Mouse (Mus musculus) retina, embryonic 14.5 days (tissue): ENCODE data around the gene Fam208b.

Experiments used
- DNase-seq: peaks from one replicate; pipeline ENCODE4 v3.0.0-alpha.2; 2015; ENCODE audit warnings: low spot score

Fam208b gene

DNA sequence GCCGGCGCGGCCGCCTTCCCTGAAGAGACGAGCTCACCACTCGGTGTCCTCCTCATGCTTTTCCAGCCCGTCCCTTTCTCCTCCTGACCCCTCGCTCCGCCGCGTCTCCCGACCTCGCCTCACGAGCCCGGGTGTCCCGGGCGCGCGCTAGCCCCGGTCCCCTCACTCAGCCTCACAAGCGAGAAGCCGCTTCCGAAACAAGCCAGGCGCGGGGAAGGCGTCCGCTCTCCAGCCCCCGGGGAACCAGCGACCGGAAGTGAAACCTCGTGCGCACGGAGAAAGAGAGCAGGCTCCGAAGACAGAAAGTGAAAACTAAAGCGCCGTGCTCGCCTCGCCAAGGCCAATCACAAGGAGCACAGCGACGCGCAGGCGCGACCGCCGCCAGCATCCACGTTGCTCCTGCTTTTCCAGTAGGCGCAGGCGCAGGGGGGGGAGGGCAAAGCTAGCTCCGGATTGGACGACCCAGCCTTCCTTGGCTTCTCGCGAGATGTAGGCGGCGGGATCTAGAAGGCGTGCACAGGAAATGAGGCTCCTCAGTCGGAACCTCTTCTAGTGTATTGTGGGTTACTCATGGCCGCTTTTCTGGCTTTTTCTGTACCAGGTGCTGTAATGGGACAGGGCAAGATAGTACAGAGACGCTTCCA, at the start of gene Fam208b:
Gene Fam208b (minus strand): TSS at position 314 of the 644 bp plus-strand sequence.
- DNase-seq: peak; percentile 96

- DNase-seq: no peak
These were observed 48.6 kb upstream of the Fam208b start for GRCm38 (mm10) chr13:3659163-3660160.

- no peak for DNase-seq
These were observed 43.5 kb upstream of the Fam208b start for GRCm38 (mm10) chr13:3654432-3654831.

- no peak for DNase-seq
These were observed 39.7 kb upstream of the Fam208b start for GRCm38 (mm10) chr13:3650569-3650968.

DNA sequence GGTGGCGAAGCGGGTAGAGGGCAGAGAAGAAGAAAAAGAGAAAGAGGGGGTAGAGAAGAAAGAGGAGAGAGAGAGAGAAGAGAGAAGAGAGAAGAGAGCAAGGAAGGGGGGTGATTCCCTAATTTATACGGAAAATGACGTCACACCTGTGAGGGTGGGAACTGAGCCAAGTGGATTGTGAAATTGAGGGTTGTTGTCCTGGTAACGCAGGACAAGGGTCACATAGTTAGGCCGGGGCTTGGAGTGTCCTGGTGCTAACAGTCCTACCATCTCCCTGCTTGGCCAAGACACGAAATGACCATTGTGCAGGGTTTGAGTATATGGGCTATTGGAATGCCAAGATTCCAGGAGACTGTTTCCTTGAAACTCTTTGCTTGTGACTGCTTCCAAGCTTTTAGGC, 35.7 kb upstream of the Fam208b start:
- no peak for DNase-seq

DNA sequence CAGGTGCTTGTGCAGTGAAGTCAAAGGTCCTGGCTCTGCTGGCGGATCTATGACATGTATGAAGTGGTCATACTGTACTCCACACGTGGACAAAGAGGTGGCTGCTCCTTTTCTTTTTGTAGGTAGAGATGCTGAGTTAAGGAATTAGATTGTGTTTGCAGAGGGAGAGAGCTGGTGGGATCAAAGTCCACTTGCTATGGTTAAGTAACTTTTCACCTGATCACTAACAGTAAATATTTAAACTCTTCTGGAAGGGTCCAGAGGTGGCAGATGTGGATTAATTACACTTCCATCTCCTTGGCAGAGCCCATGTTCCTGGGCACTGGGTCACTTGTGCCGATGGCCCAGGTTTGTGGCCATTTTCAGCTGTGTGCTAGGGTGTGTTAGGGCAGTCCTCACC, 35.0 kb upstream of the Fam208b start:
- no peak for DNase-seq

GRCm38 (mm10) chr13:3644871-3645270, 34.0 kb upstream of the Fam208b start:
- no peak for DNase-seq

- no peak for DNase-seq
These were observed 31.6 kb upstream of the Fam208b start for GRCm38 (mm10) chr13:3642538-3642937.

DNA sequence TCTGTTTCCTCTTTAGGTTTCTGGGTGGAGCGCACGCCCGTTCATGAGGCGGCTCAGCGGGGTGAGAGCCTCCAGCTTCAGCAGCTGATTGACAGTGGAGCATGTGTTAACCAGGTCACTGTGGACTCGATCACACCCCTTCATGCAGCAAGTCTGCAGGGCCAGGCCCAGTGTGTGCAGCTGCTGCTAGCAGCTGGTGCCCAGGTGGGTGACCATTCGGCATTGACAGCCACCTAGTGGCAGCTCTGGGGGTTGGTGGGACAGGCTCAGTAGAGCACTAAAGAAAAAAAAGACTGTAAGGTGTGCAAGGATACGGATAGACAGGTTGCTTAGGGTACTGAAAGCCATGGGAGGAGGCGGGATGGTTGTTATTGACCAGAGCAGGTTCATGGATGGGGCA, 31.1 kb upstream of the Fam208b start:
- peak; percentile 31 for DNase-seq

DNA sequence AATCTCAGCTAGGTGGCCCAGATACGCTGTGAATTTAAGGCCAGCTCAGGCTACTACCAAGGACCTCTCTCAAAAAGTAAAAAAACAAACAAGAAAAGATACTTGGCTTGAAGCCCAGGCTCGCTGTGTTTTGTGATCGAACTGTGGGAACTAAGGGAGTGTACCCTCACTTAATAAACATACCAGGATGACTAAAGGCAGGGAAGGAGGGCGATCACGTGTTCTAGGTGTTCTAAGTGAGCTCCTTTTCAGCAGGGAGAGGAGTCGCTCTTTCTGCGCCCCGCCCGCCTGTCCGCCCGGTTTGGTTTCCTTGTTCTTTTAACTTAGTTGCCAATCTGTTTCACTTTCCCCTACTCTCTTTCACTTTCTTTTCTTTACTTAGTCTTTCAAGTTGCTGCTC, 25.9 kb upstream of the Fam208b start:
- no peak for DNase-seq

DNA sequence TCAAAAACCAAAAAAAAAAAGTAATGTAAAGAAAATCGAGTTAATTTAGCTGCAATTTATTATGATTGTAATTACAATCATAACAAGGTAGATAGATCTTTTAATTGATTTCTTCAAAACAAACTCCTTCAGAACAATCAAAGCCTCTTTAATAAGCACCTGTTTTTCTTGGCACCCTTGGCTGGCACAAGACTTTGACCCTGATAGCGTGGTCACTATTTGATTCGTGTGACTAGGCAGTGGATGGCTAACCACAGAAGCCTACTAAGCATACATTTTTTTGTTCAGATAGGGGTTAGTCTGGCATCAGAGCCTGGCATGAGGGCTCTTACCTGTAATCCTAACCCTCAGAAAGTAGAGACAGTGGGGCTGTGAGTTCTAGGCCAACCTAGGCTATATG, 24.2 kb upstream of the Fam208b start:
- DNase-seq: no peak

GRCm38 (mm10) chr13:3633895-3634811, 23.2 kb upstream of the Fam208b start, which contains the start of gene Asb13:
Asb13 (plus strand) TSS chr13:3634032.
- DNase-seq: peak; percentile 83

DNA sequence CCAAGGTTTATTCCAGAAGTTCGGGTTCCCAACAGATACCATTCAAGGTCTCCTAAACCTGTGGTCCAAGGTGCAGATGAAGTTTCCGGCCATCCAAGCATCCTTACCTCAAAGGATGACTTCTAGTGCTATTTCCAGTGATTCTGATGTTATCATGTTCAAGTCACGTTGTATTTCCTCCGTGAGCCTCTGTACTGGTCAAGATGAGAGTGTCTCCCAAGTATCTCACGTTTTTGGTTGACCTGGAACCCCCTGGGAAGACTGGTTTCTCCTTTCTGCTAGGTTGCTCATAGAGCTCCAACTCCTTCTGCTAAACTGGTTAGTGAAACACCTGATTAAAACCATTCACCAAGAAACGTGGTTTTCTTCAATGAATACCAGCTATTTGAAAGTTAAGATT, 22.2 kb upstream of the Fam208b start:
- DNase-seq: no peak

DNA sequence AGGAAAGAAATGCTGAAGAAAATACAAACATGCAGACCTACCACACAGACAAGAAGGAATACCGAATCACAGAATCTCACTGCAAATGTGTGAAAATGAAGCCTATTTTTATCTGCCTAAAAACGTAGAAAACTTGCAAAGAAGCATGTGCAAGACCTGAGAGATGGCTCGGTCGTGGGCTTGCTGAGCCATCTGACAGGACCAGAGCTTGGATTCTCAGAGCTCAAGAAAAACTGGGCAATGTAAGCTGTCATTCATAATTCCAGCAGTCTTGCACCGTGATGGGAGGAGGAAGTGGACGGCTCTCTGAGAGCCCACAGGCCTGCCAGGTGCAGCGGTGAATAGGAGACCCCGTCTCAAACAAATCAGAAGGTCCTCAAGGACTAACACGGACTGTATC, 21.6 kb upstream of the Fam208b start:
- no peak for DNase-seq

- no peak for DNase-seq
These were observed 17.2 kb upstream of the Fam208b start for GRCm38 (mm10) chr13:3628102-3628501.

- DNase-seq: no peak
These were observed 16.2 kb upstream of the Fam208b start for GRCm38 (mm10) chr13:3627139-3627538.

GRCm38 (mm10) chr13:3610118-3610794, 652 bp downstream of the Fam208b start:
- peak; percentile 50 for DNase-seq

DNA sequence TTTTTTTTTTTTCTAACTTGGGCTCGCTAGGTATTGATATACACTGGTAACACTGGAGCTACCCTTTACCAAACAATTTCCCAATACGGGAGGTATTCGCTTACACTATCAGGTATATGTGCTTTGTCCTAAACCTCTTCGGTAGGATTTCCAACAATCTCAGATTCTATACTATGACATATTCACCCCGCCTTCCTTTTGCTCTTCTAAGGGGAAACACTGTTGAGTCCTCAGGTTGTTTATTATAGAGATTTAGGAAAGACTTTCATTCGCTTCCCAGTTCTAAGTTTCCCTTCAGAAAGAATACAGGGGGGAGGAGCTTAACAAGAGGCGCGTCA, 1.2 kb downstream of the Fam208b start:
- DNase-seq: no peak

- DNase-seq: no peak
These were observed 14.7 kb downstream of the Fam208b start for GRCm38 (mm10) chr13:3596232-3596631.

GRCm38 (mm10) chr13:3594311-3594710, 16.6 kb downstream of the Fam208b start:
- DNase-seq: no peak

GRCm38 (mm10) chr13:3590789-3591188, 20.1 kb downstream of the Fam208b start:
- DNase-seq: no peak

GRCm38 (mm10) chr13:3563953-3564352, 47.0 kb downstream of the Fam208b start:
- DNase-seq: no peak
